Mouse (Mus musculus) hindbrain, embryonic 14.5 days (tissue): ENCODE results near the gene Hdac2. TPM values are rescaled to one million over a fixed set of nuclear protein-coding genes. Genes with fewer than 3 reads are reported as not detected.

ENCODE experiments used
- ATAC-seq: fragments of 200-750 bp; cut with Nextera tagmentation; 2 replicates; pipeline ENCODE4 v1.8.0; 2017; ENCODE audit warnings: moderate number of reproducible peaks, mild to moderate bottlenecking, moderate TSS enrichment, moderate library complexity; ENCODE audit not compliant: low FRiP score
- DNase-seq: peaks from one replicate; pipeline ENCODE4 v3.0.0-alpha.2; 2015; ENCODE audit warnings: low spot score
- H3K27ac ChIP-seq: fragments of 300-500 bp; sonication (generic); 2 replicates; pipeline ENCODE4 v1.5.1; 2014; ENCODE audit warnings: mild to moderate bottlenecking, moderate library complexity
- H3K27me3 ChIP-seq: fragments of 300-500 bp; sonication (generic); 2 replicates; pipeline ENCODE4 v1.6.1; 2014; ENCODE audit warnings: mild to moderate bottlenecking, low read length, mixed read lengths; ENCODE audit not compliant: control insufficient read depth, insufficient read depth
- H3K36me3 ChIP-seq: fragments of 300-500 bp; sonication (generic); replicated peaks from 2 replicates; pipeline ENCODE4 v1.6.1; 2014; ENCODE audit not compliant: control insufficient read depth, insufficient read depth
- H3K4me1 ChIP-seq: fragments of 300-500 bp; sonication (generic); replicated peaks from 2 replicates; pipeline ENCODE4 v1.6.1; 2014; ENCODE audit warnings: antibody characterized with exemption, low read length, mixed read lengths; ENCODE audit not compliant: control insufficient read depth, insufficient read depth
- H3K4me2 ChIP-seq: fragments of 300-500 bp; sonication (generic); replicated peaks from 2 replicates; pipeline ENCODE4 v1.6.1; 2014; ENCODE audit warnings: mild to moderate bottlenecking, moderate library complexity
- H3K4me3 ChIP-seq: fragments of 300-500 bp; sonication (generic); replicated peaks from 2 replicates; pipeline ENCODE4 v1.5.1; 2014; ENCODE audit warnings: mild to moderate bottlenecking, low read length
- H3K9ac ChIP-seq: fragments of 300-500 bp; sonication (generic); 2 replicates; pipeline ENCODE4 v1.6.1; 2014
- H3K9me3 ChIP-seq: fragments of 300-500 bp; sonication (generic); 2 replicates; pipeline ENCODE4 v1.6.1; 2016; ENCODE audit warnings: low read length; ENCODE audit not compliant: control insufficient read depth
- WGBS: fragments of 180-500 bp; shearing (Covaris S2); extraction: QIAGEN DNeasy Blood & Tissue Kit; methylation state at CpG from one replicate; pipeline ENCODE4 v1.1.7; 2014; 5-methylcytosine and 5-hydroxymethylcytosine counted together
- polyA plus RNA-seq: library from polyadenylated mRNA; unstranded; fragments of >200 nt; fragmentation: Nextera tagmentation; extraction: Ambion mirVana; gene quantifications from 2 replicates; pipeline ENCODE4 v1.2.1, GENCODE M21; 2014

Hdac2 gene
- polyA plus RNA-seq, 1 experiment from 2014 or later: 397 TPM

DNA sequence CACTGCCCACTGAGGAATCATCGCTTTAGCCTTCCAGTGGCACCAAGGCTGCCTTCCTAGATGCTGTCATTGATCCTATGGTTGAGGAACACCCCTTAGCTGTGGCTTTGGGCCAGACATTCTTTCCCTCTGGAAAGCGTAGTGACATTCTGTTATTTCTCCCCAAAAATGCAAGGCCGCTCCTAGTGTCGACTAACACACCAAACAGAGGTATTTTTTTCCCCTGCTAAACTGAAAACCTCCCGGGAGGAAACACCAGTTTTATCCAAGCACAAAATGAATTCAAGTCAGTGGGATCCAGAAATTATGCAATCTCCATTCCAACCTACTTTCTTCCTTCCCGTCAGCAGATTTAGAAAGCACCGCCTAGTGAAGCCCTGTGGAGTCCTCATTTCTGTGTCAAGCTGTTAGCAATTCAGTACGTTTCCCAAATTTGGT lies 73.3 kb downstream of the Hdac2 start:
- Histone ChIP-seq H3K4me1 (no peaks in the 10 kb centered on the region), H3K9ac (no peak overlapping the region), H3K4me2 (no peak overlapping the region), H3K9me3 (no peaks in the 10 kb centered on the region), H3K27ac (no peak overlapping the region), H3K27me3 (no peaks in the 10 kb centered on the region), H3K36me3 (no peaks in the 10 kb centered on the region), H3K4me3 (no peak overlapping the region)
- WGBS: 82% methylated on average over 8 of the region's 8 CpGs
- DNase-seq (no peak), ATAC-seq (no peak)

Other genes starting within 250 kb of the Hdac2 start
- gene Marcks, start 164.4 kb downstream of the Hdac2 start, polyA plus RNA-seq: 296 and 310 TPM in 2 replicates